Mouse (Mus musculus): ENCODE results near the gene Cep112.

Cep112 gene

DNA sequence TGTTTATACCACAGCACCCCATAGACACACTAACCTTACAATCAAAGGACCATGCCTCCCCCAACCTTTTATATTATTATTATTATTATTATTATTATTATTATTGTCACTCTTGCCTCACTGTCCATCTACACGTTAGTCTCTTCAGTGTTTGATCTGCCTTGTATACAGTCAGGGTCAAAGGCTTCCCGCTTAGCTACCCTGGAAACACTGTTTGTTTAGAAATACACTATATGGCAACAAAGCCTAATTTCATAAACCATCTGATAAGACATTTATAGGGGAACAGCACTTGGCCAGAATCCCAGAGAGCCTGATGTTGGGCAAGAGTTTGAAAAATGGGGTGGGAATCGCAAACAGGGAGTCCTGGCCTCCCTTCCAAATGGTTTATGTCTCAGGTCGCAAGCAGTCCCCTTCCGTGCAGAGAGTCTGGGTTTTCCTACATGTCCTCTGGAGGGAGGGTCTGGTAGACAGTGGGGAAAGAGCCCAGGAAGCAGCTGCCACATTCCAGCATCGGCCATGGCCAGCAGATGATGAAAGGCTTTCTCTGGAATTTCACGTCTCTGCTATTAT, 451.7 kb downstream of the Cep112 start:
- DNase-seq (ENCODE audit: low read depth, low spot score): no peak

DNA sequence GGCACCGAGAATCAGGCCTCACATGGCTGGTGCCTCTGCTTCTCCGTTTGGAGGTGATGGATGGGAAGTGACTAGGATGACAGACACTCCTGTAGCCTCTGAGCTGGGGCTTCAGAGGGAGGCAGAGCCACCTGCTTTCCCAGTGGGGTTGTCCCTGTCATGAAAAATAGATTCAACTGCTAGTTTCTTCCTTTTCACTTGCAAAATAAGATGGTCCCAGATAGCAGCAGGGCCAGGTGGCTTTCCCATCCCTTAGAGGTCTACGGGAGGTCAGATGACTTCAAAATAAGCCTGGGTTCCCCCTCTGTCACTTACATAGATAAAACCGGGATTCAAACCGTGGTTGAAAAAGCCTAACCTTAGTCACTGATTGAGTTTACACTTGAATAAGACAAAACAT, 452.5 kb downstream of the Cep112 start:
- DNase-seq (ENCODE audit: low read depth, low spot score): no peak

DNA sequence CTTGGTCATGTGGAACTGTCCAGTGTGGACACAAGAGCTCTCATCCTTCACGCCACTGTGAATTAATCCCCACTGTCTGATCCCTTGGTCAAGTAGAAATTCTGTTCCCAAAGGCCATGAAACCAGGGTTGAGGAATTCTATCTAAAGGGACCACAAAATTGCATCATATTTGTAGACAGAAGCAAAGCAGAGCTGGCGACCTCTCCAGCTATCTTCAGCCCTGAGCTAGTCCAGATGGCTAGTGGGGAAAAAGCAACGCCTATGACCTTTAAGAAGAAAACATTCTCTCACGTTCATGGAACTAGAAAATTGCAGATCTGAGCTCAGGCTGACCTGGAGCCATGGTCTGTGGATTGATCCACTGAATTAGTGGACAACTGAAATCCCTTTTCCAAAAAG, 455.6 kb downstream of the Cep112 start:
- no peak for DNase-seq (ENCODE audit: low read depth, low spot score)

DNA sequence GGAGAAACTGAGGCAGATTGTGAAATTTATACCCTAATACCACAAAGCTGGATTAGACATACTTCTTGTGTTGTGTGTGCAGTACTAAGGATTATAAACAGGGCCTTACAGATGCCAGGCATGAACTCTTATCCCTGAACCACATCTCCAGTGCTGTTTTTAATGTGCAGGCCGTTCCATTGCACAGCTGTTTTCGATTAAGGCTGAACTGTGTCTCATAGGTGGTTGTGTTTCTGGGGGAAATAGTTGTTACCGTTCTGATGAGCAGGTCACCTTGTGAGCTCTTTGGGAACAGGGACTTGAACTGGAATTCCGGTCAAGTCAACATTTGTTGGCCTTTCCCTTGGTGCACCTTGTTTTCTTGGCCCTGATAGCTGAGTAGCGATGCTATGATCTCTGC, 456.7 kb downstream of the Cep112 start:
- no peak for DNase-seq (ENCODE audit: low read depth, low spot score)

DNA sequence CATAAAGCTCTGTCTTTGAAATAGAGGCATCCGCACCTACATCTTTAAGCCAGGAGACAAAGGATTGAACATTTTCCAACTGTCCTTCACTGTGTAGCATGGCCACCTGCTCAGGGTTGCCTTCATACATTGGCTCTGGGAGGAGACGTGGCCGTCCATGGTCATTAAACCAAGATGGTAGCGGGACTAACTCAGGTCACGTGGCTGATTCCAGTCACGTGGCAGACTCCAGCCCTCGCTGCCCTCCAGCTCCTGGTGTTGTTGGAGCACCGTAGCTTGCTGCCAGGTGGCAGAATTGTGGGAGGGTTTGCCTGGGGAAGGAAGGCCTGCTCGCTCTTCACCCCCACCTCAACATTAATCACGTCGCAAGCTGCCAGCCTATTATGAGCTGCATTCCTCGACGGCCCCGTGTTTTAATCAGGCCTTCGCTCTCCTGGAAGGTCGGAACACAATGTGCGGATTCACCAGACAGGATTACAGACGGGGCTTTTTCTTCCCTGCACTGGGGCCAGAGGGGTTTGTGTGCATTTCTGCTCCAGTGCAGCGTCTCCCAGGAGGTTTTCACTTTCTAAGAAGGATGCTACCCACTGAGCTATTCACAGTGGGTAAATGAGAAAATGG, 460.4 kb downstream of the Cep112 start:
- DNase-seq (ENCODE audit: low read depth, low spot score): no peak

DNA sequence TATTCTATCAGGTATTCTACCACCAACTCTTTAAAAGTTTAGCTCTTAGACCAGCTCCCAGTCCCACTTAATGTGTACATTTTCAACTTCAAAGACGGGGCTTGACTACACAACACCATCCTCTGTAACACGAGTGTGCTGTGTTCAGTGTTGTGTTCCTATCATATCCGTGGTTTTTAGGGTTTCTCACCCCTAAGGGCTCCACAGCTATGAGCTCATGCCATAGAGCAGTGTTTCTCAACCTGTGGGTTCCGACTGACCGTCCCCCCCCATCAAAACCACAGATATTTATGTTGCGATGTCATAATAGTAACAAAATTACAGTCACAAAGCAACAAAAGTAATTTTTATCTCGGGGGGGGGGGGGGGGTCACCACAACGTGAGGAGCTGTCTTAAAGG, 461.1 kb downstream of the Cep112 start:
- DNase-seq (ENCODE audit: low read depth, low spot score): no peak

DNA sequence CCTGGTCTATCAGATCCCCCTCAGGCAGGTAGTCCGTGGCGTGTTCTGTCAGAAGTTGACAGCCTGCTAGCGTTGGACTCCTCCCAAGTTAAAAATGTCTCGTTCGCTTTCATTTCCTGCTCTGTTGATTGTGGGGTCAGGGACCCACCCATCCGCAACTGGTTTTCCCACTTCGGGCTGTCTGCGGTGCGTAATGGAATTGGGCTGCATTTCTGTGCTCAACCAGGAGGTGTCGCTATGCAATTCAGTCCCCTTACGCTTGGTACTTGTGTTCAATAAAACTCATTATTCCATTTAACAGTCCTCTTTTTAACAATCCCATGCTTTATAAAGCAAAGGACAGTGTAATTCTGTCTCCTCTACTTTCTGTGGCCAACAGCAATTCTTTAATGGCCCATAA, 464.1 kb downstream of the Cep112 start:
- DNase-seq (ENCODE audit: low read depth, low spot score): no peak

DNA sequence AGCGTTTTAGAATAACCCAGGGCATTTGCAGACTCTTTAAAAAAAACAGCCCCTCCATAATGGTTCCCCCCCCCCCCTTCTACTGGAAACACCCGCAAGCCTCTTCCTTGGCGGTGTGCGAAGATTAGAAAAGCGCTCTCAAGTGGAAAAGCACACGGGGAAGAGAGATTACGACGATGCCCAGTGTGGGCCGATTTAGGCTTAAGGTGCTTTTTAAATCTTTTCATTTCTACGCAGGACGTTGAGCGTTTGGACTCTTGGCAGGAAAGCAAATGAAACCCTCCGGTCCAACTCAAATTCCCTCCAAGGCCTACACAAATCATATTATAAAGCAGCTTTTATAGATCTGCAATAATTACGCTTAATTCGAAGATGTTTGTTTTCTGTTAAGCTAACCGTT, 465.6 kb downstream of the Cep112 start:
- no peak for DNase-seq (ENCODE audit: low read depth, low spot score)

DNA sequence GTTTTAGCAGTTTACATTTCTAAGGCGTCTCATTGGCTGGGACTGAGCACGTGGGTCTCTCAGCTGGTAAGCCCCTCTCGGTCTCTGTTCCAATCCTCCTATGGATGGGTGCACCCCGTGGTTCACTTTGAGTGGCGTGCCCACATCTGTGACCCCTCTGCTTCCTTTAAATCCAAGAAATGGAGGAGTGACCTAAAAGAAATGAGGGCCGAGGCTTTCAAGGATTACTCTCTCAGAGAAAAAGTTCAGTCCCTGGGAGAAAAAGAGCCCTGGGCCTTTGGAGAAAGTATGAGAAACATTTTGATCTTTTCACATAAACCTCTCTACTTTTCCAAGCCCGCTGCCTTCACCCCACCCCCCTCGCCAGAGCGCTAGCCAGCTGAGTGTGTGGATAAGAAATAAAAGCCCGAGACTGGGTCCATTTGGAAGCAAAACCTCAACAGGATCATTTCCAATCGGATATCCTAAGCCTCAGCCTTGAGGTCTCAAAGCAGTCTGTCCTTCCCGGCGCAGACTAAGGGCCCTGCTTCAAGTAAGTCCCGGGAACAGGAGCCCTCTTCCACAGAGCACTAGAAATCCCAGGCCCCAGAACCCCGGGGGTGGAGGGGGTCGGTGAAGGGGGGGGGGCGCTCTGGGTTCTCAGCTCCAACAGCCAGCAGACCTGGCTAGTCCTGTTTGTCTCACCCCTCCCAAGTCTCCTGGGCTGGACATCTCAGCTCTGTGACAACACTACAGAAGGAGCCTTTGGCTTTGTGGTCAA, 466.3 kb downstream of the Cep112 start:
- no peak for DNase-seq (ENCODE audit: low read depth, low spot score)

DNA sequence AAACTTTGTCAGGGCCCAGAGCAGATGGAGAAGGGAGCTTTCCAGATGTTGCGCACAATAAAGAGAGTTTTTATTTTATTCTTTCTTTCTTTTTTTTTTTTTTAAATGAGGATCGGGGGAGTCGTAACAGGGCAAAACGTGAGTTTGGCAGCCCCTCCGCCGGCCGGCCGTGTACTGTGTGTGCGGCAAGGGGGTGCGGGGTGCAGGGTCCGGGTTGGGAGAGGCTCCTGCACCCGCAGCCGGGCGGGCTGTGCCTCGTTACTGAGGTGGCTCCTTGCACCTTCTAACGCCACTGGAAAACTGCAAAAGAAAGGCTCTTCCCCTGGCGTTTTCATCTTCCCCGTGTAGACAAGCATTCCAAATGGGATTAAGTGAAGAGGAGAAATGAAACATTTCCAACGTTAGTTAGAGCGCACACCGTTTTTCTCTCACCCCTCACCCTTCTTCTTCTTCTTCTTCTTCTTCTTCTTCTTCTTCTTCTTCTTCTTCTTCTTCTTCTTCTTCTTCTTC, 466.9 kb downstream of the Cep112 start:
- DNase-seq (ENCODE audit: low read depth, low spot score): no peak

DNA sequence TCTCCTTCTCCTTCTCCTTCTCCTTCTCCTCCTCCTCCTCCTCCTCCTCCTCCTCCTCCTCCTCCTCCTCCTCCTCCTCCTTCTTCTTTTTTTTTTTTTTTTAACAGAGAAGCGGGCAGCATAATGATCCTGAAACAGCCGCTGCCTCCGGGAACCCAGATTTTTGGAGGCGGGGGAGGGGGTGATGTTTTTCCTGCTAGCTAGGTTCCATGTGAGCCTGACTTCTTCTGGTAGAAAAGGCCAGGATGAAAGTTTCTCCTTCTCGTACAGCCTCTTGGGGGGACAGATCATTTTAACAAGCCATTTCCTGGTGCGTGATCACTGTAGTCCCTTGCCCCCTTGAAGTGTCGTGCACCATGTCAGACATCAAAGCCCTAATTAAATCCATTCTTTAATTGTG, 467.4 kb downstream of the Cep112 start:
- no peak for DNase-seq (ENCODE audit: low read depth, low spot score)

DNA sequence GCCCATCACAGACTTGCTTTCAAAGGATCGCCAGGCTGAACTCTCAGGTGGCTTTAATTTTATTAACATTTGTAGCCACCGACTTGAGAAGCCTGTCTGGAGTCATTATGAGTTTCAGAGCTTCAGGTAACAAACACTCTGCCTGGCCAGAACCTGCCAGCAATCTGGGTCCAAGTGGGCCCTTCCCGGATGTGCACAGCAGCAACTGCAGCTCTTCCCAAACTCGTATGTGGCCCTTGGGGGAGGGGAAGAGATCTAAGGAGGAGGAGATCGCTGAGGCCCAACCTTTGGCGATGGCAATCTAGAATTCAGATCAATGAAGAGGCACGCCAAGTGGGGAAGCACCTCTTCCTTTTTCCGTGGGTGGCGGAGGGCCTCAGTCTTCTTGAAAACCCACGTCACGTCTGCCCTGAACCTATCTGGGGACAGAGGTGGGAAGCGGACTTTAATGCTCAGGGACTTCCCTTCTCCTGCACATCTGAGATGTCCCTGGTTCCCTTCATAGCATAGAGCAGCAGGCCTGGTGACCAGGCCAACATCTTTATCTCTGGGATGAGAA, 468.3 kb downstream of the Cep112 start:
- DNase-seq (ENCODE audit: low read depth, low spot score): no peak

DNA sequence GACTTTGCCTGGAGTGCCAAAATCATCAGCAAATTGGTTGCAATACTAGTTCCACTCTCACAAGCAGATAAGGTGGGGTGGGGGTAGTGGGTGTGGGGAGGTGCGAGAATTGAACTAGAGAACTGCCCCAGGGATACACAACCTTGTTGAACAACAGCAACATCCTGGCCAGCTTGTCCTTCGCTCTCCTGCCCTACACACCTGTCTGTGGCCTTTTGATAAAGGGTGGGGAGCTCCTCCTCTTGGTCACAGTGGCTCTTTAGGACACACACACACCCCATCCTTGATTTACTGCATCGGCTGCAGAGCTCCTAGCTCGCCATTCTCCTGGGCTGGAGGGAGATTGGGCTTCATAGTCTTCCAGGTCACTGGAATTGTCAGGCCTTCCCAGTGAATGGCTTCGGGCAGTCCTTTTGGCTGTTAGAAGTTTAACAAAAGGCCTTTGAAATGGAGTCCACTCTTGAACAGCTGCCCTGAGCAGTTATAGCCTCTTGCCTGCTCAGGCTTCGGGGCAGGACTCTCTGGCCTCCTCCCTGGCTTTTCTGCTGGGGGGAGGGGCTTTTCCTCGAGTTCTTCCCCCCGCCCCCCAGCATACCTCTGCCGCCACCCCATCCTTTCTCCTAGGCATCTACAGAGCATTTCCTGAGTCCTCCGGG, 469.0 kb downstream of the Cep112 start:
- DNase-seq (ENCODE audit: low read depth, low spot score): no peak

DNA sequence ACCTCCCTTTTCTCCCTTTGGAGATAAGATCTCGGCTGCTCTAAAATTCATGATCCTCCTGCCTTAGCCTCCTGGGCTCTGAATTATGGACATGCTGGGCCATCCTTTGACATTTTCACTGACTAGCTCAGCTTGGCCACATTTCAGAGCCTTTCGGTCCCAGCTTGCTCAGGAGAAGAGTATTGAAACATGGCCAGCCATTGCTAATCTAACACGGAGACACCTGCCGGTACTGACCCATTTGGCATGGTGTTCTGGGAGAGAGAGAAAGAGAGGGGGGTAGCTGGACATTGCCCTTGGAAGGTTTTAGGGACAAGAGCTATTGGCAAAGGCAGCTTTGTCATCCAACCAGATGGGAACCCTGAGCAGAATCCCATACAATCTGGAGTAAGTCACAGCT, 472.0 kb downstream of the Cep112 start:
- DNase-seq (ENCODE audit: low read depth, low spot score): no peak

DNA sequence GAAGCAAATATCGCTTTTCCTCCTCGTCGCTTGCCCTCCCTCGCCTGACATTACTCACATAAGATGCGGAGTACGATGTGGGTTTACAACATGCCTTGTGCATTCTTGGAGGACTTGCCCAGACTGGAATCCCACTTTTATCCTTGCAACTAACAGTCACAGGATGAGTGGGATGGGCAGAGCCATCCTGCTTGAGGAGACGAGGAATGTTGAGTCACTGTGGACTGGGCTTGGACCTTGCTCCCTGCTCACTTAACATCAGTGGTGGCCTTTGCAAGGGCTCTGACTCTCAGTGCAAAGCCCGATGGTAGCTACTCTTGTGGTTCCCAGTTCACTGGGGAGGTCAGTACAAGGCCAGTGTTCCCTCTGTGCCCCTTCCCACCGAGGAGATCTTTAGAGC, 473.1 kb downstream of the Cep112 start:
- DNase-seq (ENCODE audit: low read depth, low spot score): no peak

DNA sequence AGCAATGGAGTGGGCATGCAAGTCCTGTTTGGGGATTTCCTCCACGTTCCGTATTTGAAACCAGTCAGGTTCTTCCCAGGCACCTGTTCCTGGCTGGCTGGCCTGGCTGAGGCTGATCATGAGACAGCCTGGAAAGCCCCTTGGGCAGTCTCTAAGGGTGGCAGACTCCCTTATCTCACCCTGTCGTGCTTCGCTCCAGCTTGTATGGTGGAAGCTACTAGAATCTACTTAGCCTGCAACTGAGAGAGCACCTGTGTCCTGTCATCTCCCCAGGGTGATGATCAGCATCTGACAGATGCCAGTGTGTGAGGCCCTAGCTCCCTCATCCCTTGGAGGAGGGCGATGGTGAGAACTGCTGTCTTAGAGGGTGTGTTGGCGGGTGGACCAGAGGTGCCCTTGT, 473.5 kb downstream of the Cep112 start:
- DNase-seq (ENCODE audit: low read depth, low spot score): no peak

DNA sequence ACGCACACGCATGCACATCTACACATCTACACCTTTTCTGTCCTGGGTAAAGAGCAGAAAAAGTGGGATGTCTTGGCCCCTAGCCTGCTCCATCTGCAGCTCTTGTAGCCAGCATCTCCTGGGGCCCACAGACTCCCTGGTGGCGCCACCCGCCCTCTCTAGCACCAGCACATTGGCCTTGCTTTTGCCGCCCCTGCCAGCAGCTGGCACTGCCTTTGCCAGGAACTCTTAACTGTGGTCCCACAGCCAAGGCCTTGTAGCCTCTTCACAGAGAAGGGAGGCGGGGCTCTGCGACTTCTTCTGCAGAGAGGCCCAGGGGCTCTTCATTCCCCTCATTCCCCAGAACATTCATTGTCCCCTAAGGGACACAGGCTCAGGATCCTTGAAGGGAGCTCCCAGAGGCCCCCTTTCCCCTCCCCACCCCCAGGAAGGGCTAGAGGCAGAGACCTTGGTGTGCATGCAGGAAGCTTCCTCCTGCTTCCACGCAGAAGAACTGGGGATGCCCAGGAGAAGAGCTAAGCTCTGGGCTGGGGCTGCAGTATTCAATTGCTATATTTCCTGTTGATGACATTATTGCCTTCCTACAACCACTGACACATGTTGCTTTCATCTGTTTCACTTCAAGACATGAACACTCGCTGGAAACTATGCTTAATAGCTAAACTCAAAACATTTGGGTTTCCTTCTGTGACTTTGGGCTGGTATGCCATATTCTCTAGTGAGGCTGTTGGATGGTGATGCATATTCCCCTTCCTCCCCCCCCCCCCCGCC, 475.9 kb downstream of the Cep112 start:
- no peak for DNase-seq (ENCODE audit: low read depth, low spot score)

DNA sequence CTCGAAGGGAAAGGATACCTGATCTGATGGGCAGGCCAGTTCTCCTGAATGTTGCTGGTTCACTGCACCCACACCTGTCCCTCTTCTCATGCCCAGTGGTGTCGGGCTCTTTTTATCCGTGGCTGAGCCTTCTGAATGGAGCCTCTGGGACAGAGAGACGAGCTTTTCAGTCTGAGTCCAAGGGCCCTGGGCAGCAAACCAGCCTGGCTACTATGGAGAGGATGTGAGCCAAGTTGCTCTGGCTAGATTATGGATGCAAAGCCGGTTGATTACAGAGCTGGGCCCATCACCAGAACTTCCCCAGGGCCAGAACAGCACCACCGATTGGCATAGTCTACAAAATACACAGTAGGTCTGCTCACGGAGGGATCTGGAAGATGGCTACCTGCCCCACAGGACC, 476.7 kb downstream of the Cep112 start:
- no peak for DNase-seq (ENCODE audit: low read depth, low spot score)

DNA sequence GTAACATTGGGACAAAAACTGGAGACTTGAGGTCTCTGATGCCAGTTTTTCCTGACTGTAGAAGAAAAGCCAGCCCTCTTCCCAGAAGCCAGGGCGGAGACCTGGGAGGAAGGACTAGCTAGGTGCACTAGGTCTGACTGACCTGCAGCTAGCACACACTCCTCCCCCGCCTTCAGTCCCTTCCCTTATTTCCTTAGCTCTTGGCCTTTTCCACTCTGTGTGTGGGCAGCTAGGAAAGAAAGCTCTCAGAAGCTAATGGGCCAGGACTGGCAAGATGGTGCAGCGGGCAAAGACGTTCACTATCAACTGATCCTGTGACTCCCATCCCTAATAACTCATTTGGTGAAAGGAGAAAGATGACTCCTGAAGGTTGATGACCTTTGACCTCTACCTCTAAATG, 477.3 kb downstream of the Cep112 start:
- no peak for DNase-seq (ENCODE audit: low read depth, low spot score)

DNA sequence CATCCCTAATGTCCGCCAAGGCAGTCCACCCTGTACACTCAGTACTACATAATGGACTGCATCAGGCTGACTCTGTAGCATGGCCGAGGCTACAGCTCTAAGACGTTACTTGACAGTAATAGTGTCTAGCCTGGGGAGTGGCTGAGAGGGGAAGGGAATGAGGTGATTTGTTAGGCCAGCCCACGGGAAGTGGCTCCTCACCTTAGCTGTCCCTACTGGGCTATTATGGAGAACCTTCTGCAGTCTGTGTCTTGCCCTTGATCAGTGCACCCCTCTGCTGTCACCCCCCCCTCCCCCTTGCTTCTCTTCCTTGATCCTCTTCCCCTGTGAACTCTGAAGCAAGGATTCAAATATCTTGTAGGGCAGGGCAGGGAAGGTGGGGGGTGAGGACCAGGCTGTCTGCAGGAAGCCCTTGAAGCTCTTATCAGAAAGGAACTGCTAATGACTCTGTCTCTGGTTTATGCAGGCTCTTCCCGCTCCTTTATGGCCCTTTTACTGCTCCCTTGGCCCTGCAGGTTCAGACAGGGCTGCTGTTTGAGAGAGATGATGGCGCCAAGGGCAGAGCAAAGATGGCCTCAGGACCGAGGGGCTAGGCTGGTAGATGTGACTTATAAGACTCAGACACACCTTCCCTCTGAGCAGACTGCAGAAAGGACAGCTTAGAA, 481.7 kb downstream of the Cep112 start:
- no peak for DNase-seq (ENCODE audit: low read depth, low spot score)

Data from c-Kit-negative CD71-positive TER-119-positive erythroid progenitor cells, embryonic 14.5 days (primary cell).